Mouse (Mus musculus) urinary bladder, postnatal 25 days (tissue): Measurements from ENCODE around the gene Ifna1.

Experiments
- DNase-seq: peaks from one replicate; pipeline ENCODE4 v3.0.0; 2022; ENCODE audit warnings: low spot score

Gene Ifna1

GRCm38 (mm10) chr4:88872691-88873090 lies 22.8 kb downstream of the Ifna1 start:
- DNase-seq: peak; percentile 34

DNA sequence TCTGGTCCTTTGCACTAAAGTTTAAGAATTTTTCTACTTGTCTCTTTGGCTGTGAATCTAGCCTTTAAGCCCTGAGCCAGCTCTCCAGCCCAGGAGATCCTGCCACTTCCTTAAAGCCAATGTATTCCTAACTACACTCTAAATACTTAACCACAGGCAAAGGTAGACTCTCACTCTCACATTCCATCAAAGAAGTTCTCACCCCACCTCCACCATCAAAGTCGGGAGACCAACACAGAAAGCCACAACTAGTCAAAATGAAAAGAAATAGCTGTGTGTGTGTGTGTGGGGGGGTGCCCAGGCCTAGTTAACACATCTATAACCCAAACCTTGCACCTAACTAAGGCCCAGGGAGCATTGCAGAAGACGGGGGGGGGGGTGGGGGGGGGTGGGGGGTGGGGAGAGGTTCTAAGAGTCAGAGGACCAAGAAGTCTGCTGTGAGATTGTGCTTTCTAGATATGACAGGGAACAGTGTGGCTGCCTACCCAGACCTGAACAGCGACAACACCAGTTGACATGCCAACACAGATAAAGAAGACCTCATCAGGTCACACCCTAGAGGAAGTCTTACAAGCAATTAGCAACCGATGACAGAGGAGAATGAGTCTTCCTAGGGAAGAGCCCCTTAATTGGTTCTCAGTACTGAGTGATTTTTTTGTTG lies 25.7 kb downstream of the Ifna1 start:
- no peak for DNase-seq

DNA sequence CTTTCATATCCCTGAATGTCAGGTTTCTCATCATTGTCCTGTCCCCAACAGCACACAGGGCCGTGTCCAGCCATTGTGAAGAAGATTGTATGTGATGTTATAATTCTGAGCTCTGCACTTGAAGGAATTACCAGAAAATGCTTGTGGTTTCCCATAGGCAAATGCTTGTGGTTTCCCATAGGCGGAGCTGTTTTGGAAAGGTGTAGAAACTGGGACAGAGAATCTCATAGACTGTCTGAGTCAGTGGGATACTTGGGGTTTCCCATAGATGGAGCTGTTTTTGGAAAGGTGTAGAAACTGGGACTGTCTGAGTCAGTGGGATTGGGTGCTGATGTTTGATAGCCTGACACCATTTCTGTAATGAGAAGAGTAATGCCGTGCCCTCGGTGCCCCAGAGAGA lies 26.6 kb downstream of the Ifna1 start:
- DNase-seq: no peak

GRCm38 (mm10) chr4:88878246-88878645 lies 28.4 kb downstream of the Ifna1 start:
- no peak for DNase-seq

- DNase-seq: no peak
Measured at GRCm38 (mm10) chr4:88878772-88879171, 28.9 kb downstream of the Ifna1 start.

GRCm38 (mm10) chr4:88880101-88880500 lies 30.2 kb downstream of the Ifna1 start, which contains the start of gene Ifne:
TSS of gene Ifne (minus strand) at chr4:88880201.
- no peak for DNase-seq

GRCm38 (mm10) chr4:88888236-88888635 lies 38.3 kb downstream of the Ifna1 start:
- DNase-seq: no peak

DNA sequence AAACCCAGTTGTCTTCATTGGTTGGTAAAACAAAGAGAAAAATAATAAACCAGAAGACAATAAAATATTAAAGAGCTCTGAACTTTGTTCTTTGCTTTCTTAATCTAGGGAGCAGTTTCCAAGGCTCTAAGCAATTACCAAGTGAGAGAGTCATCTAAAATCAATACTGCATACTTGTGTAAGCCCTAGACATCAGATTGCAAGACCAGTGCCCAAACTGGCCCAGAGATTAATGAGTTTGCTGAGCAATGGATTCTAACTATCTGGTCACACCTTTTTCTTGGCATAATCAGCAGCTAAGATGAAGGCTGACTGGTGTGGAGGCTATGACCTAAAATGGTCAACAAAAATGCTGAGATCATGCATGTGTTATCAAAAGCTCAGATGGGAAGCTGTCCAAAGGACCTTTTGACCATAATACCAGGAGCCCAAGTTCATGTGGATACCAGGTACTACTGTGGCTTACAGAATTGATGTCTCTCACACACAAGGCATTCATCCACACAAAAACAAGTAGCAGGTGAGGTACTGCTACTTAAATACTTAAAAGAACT lies 43.4 kb downstream of the Ifna1 start:
- no peak for DNase-seq
